Mouse (Mus musculus): ENCODE results near the gene Adam8.

DNA sequence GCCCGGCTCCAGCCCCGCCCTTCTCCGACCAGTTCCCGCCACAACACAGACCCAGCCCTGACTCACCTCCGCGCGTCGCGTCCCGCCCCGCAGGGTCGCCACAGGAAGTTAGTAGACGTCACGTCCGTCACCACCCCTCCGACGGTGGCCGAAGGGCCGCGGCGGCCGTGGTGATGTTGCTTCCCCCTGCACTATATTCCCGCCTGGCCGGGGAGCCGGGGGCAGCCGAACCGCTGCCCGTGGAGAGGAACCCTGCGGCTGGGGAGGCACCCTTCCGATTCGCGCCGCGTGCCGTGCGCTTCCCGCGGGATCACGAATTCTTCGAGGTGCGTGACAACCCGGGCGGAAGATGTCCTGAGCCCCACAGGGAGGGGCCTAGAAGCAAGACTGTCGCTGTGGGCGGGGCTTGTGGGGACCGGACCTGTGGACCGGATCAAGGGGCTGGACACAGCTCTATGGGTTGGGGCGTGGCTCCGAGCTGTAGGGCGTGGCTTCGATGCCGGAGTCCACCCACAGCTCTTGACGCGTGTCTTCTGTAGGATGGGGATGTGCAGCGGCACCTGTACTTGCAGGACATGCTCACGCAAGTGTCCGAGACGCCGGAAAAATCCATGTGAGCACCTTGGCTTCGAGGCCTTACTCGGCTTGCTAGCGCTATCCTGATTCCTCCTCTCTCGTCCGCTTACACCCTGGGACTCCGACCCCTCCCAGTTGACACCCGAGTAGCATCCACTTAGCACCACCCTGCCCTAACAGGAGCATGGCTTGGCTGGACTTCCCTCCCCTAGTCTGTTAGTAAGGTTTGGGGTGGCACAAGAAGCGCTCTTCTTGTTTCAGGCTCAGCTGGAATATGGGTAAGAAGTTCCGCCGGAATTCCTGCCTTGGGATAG, 44.2 kb upstream of the Adam8 start, which contains the start of the genes Zfp511 and Tubgcp2:
- no peak for TF ChIP-seq CTCF (IDR thresholded peaks at IDR 0.05; ENCODE audit: borderline replicate concordance, insufficient read depth, low read depth, low read length)
- peak; percentile 75 for TF ChIP-seq POLR2A (IDR thresholded peaks at IDR 0.05; ENCODE audit: borderline replicate concordance, insufficient read depth, low read length)

Data from cerebellum, adult 2 months (tissue).